Mouse (Mus musculus): ENCODE results near the gene Retsat.

The Retsat gene

GRCm38 (mm10) chr6:72626391-72626790 is 28.1 kb downstream of the Retsat start:
- no peak for DNase-seq

GRCm38 (mm10) chr6:72627276-72627675 is 29.0 kb downstream of the Retsat start:
- DNase-seq, result peak; percentile 72 to 83

- DNase-seq, result no peak
These were observed 32.1 kb downstream of the Retsat start for GRCm38 (mm10) chr6:72630370-72630769.

- no peak for DNase-seq
These were observed 32.7 kb downstream of the Retsat start for GRCm38 (mm10) chr6:72630961-72631360.

- DNase-seq, result no peak
These were observed 33.4 kb downstream of the Retsat start for GRCm38 (mm10) chr6:72631700-72632099.

- DNase-seq, result no peak
These were observed 36.0 kb downstream of the Retsat start for GRCm38 (mm10) chr6:72634311-72634710.

- peak; percentile 60 to 74 for DNase-seq
These were observed 37.6 kb downstream of the Retsat start for GRCm38 (mm10) chr6:72635760-72636431.

GRCm38 (mm10) chr6:72636940-72637339 is 38.7 kb downstream of the Retsat start:
- no peak for DNase-seq

- no peak for DNase-seq
These were observed 43.1 kb downstream of the Retsat start for GRCm38 (mm10) chr6:72641218-72641954.

- no peak for DNase-seq
These were observed 46.3 kb downstream of the Retsat start for GRCm38 (mm10) chr6:72644576-72644975.

- no peak for DNase-seq
These were observed 47.1 kb downstream of the Retsat start for GRCm38 (mm10) chr6:72645364-72645763.

- DNase-seq, result peak; percentile 84 to 86
These were observed 49.1 kb downstream of the Retsat start for GRCm38 (mm10) chr6:72647383-72647820.

- DNase-seq, result no peak
These were observed 49.8 kb downstream of the Retsat start for GRCm38 (mm10) chr6:72648002-72648595.

- peak; percentile 50 to 56 for DNase-seq
These were observed 52.1 kb downstream of the Retsat start for GRCm38 (mm10) chr6:72650338-72650851.

- no peak for DNase-seq
These were observed 55.1 kb downstream of the Retsat start for GRCm38 (mm10) chr6:72653419-72653818.

- no peak for DNase-seq
These were observed 56.1 kb downstream of the Retsat start for GRCm38 (mm10) chr6:72654355-72654754.

GRCm38 (mm10) chr6:72655309-72656052 is 57.2 kb downstream of the Retsat start:
- DNase-seq, result peak; percentile 83 to 90

- DNase-seq, result no peak
These were observed 57.8 kb downstream of the Retsat start for GRCm38 (mm10) chr6:72656053-72656442.

- no peak for DNase-seq
These were observed 59.7 kb downstream of the Retsat start for GRCm38 (mm10) chr6:72658006-72658405.
